Mouse (Mus musculus) embryonic fibroblast, embryonic 13.5 days (primary cell): Measurements from ENCODE around the gene Selenoo. TPM values are rescaled to one million over a fixed set of nuclear protein-coding genes. Genes with fewer than 3 reads are reported as not detected.

Experiments used
- H3K27ac ChIP-seq: 2 replicates; pipeline ENCODE4 v1.5.1; 2012; ENCODE audit warnings: low read length, control low read depth, inconsistent platforms; ENCODE audit not compliant: insufficient read depth
- H3K4me1 ChIP-seq: 2 replicates; pipeline ENCODE4 v1.6.1; 2011; ENCODE audit warnings: low read length; ENCODE audit not compliant: control insufficient read depth, insufficient read depth
- H3K4me3 ChIP-seq: 2 replicates; pipeline ENCODE4 v1.5.1; 2011; ENCODE audit warnings: mild to moderate bottlenecking, control low read depth, low read length; ENCODE audit not compliant: insufficient read depth
- CTCF ChIP-seq: IDR thresholded peaks from 2 replicates; pipeline ENCODE4 v1.5.1; 2011; ENCODE audit warnings: mild to moderate bottlenecking, control low read depth, low read length, moderate library complexity, borderline replicate concordance; ENCODE audit not compliant: insufficient read depth
- POLR2A ChIP-seq: IDR thresholded peaks from 2 replicates; pipeline ENCODE4 v1.6.1; 2011; ENCODE audit warnings: low read depth, mild to moderate bottlenecking, control low read depth, low read length, moderate library complexity
- polyA plus RNA-seq: library from polyadenylated mRNA; stranded (reverse); fragments of >200 nt; gene quantifications from 2 replicates; pipeline ENCODE4 v1.2.4, GENCODE M21; 2011; ENCODE audit warnings: low read depth; ENCODE audit not compliant: missing spikeins, insufficient read length

Selenoo gene
- polyA plus RNA-seq, 1 experiment, result 14.5 TPM

DNA sequence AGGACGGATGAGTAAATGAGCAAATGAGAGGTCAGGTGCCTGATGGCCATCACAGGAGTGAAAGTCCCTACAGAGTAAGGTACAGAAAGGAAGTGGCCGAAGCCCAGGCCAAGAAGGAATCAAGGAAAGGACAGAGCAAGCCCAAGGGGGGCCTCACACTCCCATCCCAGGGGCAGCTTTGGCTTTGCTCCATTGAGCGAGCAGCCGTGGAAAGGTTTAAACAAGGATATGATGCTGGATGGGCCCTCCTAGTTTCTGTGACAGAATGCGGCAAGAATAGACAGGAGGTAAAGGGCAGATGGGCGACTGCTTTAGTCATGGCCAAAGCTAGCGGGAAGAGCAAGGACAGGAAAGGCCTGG is 49.1 kb downstream of the Selenoo start:
- no peak overlapping the region for H3K4me3 ChIP-seq

DNA sequence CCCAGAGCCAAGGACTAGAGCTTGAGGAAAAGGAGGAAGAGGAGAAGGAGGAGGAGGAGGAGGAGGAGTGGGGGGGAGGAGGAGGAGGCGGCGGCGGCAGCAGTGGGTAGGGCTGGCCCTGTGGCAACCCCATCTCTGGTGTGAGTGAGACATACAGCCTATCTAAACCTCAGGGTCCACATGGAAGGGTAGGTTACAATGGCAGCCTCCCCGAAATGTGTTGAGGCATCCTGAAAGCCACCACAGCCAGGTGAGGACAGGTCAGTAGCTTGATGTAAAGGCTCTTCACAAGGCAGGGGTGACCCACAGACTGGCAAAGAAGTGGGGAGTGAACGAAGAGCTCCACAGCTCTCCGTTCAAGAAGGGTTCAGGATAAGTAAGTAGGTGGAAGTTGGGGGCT is 49.6 kb downstream of the Selenoo start:
- no peak for TF ChIP-seq POLR2A
- no peak for TF ChIP-seq CTCF
- H3K27ac ChIP-seq, result no peak overlapping the region
- H3K4me1 ChIP-seq, result no peaks in the 10 kb centered on the region
- no peak overlapping the region for H3K4me3 ChIP-seq

More for the DNA sequence above, 49.1 kb downstream of the Selenoo start:
- Histone ChIP-seq H3K4me1 (no peaks in the 10 kb centered on the region), H3K27ac (no peak overlapping the region)
- TF ChIP-seq CTCF (no peak), POLR2A (no peak)

- H3K27ac ChIP-seq, result no peak overlapping the region
- no peak for TF ChIP-seq CTCF
- TF ChIP-seq POLR2A, result peak; percentile 50; the same call in 1 of the 2 replicates
- peak overlapping the region; percentile 52 for H3K4me3 ChIP-seq
- H3K4me1 ChIP-seq, result no peaks in the 10 kb centered on the region
Measured at GRCm38 (mm10) chr15:89140048-89140658, 51.3 kb downstream of the Selenoo start.

GRCm38 (mm10) chr15:89140659-89141252 is 51.9 kb downstream of the Selenoo start, which contains the start of gene Mapk12:
Gene Mapk12, minus strand, starts transcription at chr15:89140703.
- TF ChIP-seq POLR2A, result no peak
- no peak for TF ChIP-seq CTCF
- Histone ChIP-seq H3K4me3 (peak within 1 kb of the TSS; percentile 52), H3K27ac (no peak within 1 kb of the TSS), H3K4me1 (no peaks in the 10 kb centered on the region)

- Histone ChIP-seq H3K4me3 (no peak overlapping the region), H3K27ac (no peak overlapping the region), H3K4me1 (no peaks in the 10 kb centered on the region)
- no peak for TF ChIP-seq POLR2A
- TF ChIP-seq CTCF, result no peak
Measured at GRCm38 (mm10) chr15:89141443-89141842, 52.6 kb downstream of the Selenoo start.

DNA sequence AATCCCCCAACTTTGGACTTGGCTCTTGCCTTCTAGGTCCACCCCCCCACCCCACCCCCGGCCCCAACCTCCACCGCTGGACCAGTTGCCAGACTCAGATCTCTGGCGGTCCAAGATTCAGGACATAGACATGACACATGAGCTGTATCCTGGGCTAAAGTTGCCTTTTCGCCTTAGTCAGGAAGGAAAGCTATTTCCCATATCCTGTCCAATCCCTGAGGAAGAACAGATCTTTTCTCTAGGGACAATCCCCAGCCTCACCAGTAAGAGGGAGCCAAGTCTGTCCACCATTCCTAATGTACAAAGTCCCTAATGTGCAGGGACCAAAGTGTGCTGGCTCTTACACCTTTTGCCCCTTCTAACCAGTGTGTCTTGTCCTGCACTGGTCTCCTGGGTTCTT is 53.0 kb downstream of the Selenoo start:
- H3K27ac ChIP-seq, result no peak overlapping the region
- TF ChIP-seq POLR2A (no peak), CTCF (no peak)

DNA sequence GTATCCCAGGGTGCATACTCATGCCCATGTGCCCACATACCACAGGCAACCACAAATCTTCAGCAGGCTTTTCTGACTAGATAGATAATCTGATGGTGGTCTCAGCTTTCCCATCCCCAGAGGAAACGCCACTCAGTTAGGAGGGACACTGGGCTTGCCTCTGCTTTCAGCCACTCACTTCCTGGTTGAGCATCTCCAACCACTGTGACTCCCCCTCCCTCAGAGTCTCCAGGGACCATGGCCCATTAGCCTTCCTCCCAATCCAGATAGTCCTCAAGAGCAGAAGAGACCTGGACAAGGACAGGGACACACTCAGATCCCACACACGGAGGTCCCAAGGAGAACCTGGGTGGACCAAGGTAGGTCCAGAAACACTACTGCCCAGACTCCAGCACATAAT is 54.2 kb downstream of the Selenoo start:
- TF ChIP-seq POLR2A (no peak), CTCF (no peak)
- Histone ChIP-seq H3K4me1 (no peaks in the 10 kb centered on the region), H3K27ac (no peak overlapping the region), H3K4me3 (no peak overlapping the region)

More for the DNA sequence above, 53.0 kb downstream of the Selenoo start:
- H3K4me1 ChIP-seq, result no peaks in the 10 kb centered on the region
- H3K4me3 ChIP-seq, result no peak overlapping the region

DNA sequence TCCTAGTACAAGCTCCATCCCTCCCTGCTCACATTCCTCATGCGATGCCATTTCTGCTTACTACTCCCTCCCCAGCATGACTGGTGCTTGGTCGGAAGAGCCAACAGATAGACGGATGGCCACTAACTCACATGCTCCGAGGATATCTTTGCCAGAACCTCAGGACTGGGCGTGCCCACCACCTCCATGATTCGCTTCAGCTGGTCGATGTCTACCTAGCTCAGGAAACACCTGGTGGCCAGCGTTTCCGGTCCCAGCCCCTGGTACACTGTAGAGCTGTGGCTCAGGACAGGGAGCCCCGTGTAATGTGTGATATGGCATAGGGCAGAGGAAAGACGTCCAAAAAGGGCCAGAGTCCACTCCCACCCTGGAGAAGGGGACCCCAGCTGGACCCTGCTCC is 56.1 kb downstream of the Selenoo start:
- H3K4me1 ChIP-seq, result no peaks in the 10 kb centered on the region; the same call in 1 of the 2 replicates
- TF ChIP-seq CTCF (no peak), POLR2A (no peak)

GRCm38 (mm10) chr15:89145813-89146350 is 57.0 kb downstream of the Selenoo start:
- no peak overlapping the region for H3K27ac ChIP-seq
- H3K4me3 ChIP-seq, result no peak overlapping the region
- H3K4me1 ChIP-seq, result no peaks in the 10 kb centered on the region; the same call in 1 of the 2 replicates
- TF ChIP-seq CTCF (no peak), POLR2A (no peak)

More for the DNA sequence above, 56.1 kb downstream of the Selenoo start:
- Histone ChIP-seq H3K4me3 (no peak overlapping the region), H3K27ac (no peak overlapping the region)

DNA sequence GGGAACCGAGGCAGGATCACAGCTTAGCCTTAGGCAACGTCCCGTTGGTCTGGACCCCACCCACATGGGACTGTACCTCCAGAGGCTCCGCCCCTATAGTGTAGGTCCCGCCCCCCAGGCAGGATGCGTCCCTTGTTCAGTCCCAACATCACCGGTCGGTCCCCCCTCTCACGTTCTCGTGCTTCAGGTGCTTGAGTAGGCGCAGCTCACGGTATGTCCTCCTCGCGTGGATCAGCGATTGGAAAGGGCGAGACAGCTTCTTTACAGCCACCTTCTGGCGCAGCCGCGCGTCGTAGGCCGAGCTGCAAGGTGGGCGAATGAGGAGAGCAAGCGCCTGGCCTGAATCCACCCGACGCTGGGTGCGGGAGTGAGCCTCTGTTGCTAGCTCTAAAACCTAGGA is 57.7 kb downstream of the Selenoo start:
- TF ChIP-seq POLR2A (no peak), CTCF (no peak)
- Histone ChIP-seq H3K27ac (no peak overlapping the region), H3K4me1 (no peaks in the 10 kb centered on the region; the same call in 1 of the 2 replicates), H3K4me3 (no peak overlapping the region)

DNA sequence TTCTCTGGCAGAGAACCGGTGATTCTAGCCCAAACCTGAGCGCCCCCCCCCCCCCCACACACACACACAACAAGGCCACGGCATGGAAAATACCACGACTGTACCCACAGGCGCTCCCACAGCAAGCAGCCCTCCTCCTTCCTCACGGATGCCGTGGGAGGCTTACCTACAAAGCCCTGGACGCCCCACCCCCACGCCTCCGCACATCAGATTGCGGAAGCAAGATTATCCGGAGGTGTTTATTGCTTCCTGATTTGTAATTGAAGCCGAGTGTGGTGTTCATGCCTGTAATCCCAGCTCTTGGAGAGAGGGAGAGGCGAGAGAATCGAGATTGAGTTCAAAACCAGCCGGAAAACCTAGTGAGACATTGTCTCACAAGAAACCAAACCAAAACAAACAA is 58.1 kb downstream of the Selenoo start:
- Histone ChIP-seq H3K4me3 (no peak overlapping the region), H3K4me1 (no peaks in the 10 kb centered on the region; the same call in 1 of the 2 replicates), H3K27ac (no peak overlapping the region)
- TF ChIP-seq POLR2A (no peak), CTCF (no peak)
